Mouse (Mus musculus) hindbrain, postnatal 0 days (tissue): ENCODE data around the gene Thoc6. TPM values are rescaled to one million over a fixed set of nuclear protein-coding genes. Genes with fewer than 3 reads are reported as not detected.

Experiments used
- ATAC-seq: fragments of 200-750 bp; cut with Nextera tagmentation; 2 replicates; pipeline ENCODE4 v1.8.0; 2017; ENCODE audit warnings: mild to moderate bottlenecking, moderate TSS enrichment, moderate library complexity
- DNase-seq: peaks from one replicate; pipeline ENCODE4 v3.0.0-alpha.2; 2015; ENCODE audit warnings: low spot score
- H3K27ac ChIP-seq: fragments of 300-500 bp; sonication (generic); 2 replicates; pipeline ENCODE4 v1.5.1; 2014; ENCODE audit warnings: mild to moderate bottlenecking
- H3K27me3 ChIP-seq: fragments of 300-500 bp; sonication (generic); 2 replicates; pipeline ENCODE4 v1.6.1; 2014; ENCODE audit warnings: low read length, mixed read lengths; ENCODE audit not compliant: insufficient read depth
- H3K36me3 ChIP-seq: fragments of 300-500 bp; sonication (generic); 2 replicates; pipeline ENCODE4 v1.6.1; 2014; ENCODE audit warnings: low read length, mixed read lengths; ENCODE audit not compliant: insufficient read depth
- H3K4me1 ChIP-seq: fragments of 300-500 bp; sonication (generic); 2 replicates; pipeline ENCODE4 v1.6.1; 2014; ENCODE audit warnings: antibody characterized with exemption, low read length, mixed read lengths; ENCODE audit not compliant: insufficient read depth
- H3K4me2 ChIP-seq: fragments of 300-500 bp; sonication (generic); 2 replicates; pipeline ENCODE4 v1.6.1; 2014; ENCODE audit warnings: low read depth, mild to moderate bottlenecking, low read length, moderate library complexity, mixed read lengths
- H3K4me3 ChIP-seq: fragments of 300-500 bp; sonication (generic); 2 replicates; pipeline ENCODE4 v1.5.1; 2014; ENCODE audit warnings: low read length
- H3K9ac ChIP-seq: fragments of 300-500 bp; sonication (generic); replicated peaks from 2 replicates; pipeline ENCODE4 v1.6.1; 2014; ENCODE audit warnings: mild to moderate bottlenecking, low read length, moderate library complexity, mixed read lengths
- H3K9me3 ChIP-seq: fragments of 300-500 bp; sonication (generic); 2 replicates; pipeline ENCODE4 v1.6.1; 2016; ENCODE audit warnings: low read length, mixed read lengths
- CTCF ChIP-seq: IDR thresholded peaks from 2 replicates; pipeline ENCODE4 v1.5.1; 2016; ENCODE audit warnings: antibody characterized with exemption, control low read depth, low read depth
- WGBS: fragments of 180-500 bp; shearing (Covaris S2); extraction: QIAGEN DNeasy Blood & Tissue Kit; methylation state at CpG from one replicate; pipeline ENCODE4 v1.1.7; 2014; 5-methylcytosine and 5-hydroxymethylcytosine counted together
- polyA plus RNA-seq: library from polyadenylated mRNA; unstranded; fragments of >200 nt; fragmentation: Nextera tagmentation; extraction: Ambion mirVana; gene quantifications from 2 replicates; pipeline ENCODE4 v1.2.1, GENCODE M21; 2015
- total RNA-seq: library from RNA; depleted of rRNA; stranded (reverse); fragments of >200 nt; gene quantifications from 2 replicates; pipeline ENCODE4 v1.2.3, GENCODE M21; 2014; rRNA removed

The Thoc6 gene
- total RNA-seq, result 16.1 and 28.1 TPM in 2 replicates
- polyA plus RNA-seq, result 28.4 and 29.1 TPM in 2 replicates

- H3K4me2 ChIP-seq, result peak within 1 kb of the TSS; percentile 75
- H3K9me3 ChIP-seq, result no peaks in the 10 kb centered on the region
- under 1% methylated on average over 45 of the region's 45 CpGs for WGBS
- H3K4me3 ChIP-seq, result peak within 1 kb of the TSS; percentile 66
- H3K36me3 ChIP-seq, result 0 out of 2 replicates have a peak, but pooled peaks cover 4% of the 10 kb centered on the region
- peaks cover 3% of the 10 kb centered on the region; the same call in 1 of the 2 replicates for H3K27me3 ChIP-seq
- ATAC-seq (peak; percentile 95), DNase-seq (peak; percentile 98)
- peak; percentile 43; the same call in 1 of the 2 replicates for TF ChIP-seq CTCF
- peaks cover 19% of the 10 kb centered on the region for H3K4me1 ChIP-seq
- H3K27ac ChIP-seq, result peak within 1 kb of the TSS; percentile 82
- peak within 1 kb of the TSS; percentile 63 for H3K9ac ChIP-seq
These were observed at the start of gene Thoc6, which contains the start of gene Hcfc1r1 for GRCm38 (mm10) chr17:23673424-23674073. Thoc6 (minus strand) TSS chr17:23673882. Hcfc1r1 (plus strand) TSS chr17:23673596.

- H3K9me3 ChIP-seq, result no peaks in the 10 kb centered on the region
- ATAC-seq, result no peak
- no peak for TF ChIP-seq CTCF
- no peak within 1 kb of the TSS for H3K4me3 ChIP-seq
- no peak for DNase-seq
- H3K36me3 ChIP-seq, result no peaks in the 10 kb centered on the region
- 73% methylated on average over 7 of the region's 7 CpGs for WGBS
- H3K9ac ChIP-seq, result no peak within 1 kb of the TSS
- 0 out of 2 replicates have a peak, but pooled peaks cover 4% of the 10 kb centered on the region for H3K4me1 ChIP-seq
- H3K4me2 ChIP-seq, result no peak within 1 kb of the TSS
- no peaks in the 10 kb centered on the region for H3K27me3 ChIP-seq
- H3K27ac ChIP-seq, result no peak within 1 kb of the TSS
These were observed 48.9 kb upstream of the Thoc6 start, which contains the start of gene 1520401A03Rik for GRCm38 (mm10) chr17:23722376-23723125. 1520401A03Rik (minus strand) TSS chr17:23722783.

- 75% methylated on average over 2 of the region's 2 CpGs for WGBS
- TF ChIP-seq CTCF, result no peak
- Histone ChIP-seq H3K4me2 (no peak overlapping the region), H3K9me3 (no peaks in the 10 kb centered on the region), H3K4me3 (no peak overlapping the region), H3K9ac (no peak overlapping the region), H3K36me3 (no peaks in the 10 kb centered on the region), H3K27me3 (no peaks in the 10 kb centered on the region), H3K27ac (no peak overlapping the region), H3K4me1 (0 out of 2 replicates have a peak, but pooled peaks cover 4% of the 10 kb centered on the region)
- DNase-seq (no peak), ATAC-seq (no peak)
These were observed 48.2 kb upstream of the Thoc6 start for GRCm38 (mm10) chr17:23721886-23722285.

GRCm38 (mm10) chr17:23719455-23719854 is 45.8 kb upstream of the Thoc6 start:
- no peaks in the 10 kb centered on the region for H3K4me1 ChIP-seq
- no peak for ATAC-seq
- no peak for TF ChIP-seq CTCF
- no peaks in the 10 kb centered on the region for H3K27me3 ChIP-seq
- H3K4me2 ChIP-seq, result no peak overlapping the region
- no peak for DNase-seq
- H3K4me3 ChIP-seq, result no peak overlapping the region
- no peak overlapping the region for H3K9ac ChIP-seq
- WGBS, result 14% methylated on average over 1 of the region's 1 CpGs
- no peak overlapping the region for H3K27ac ChIP-seq
- no peaks in the 10 kb centered on the region for H3K36me3 ChIP-seq
- no peaks in the 10 kb centered on the region for H3K9me3 ChIP-seq

GRCm38 (mm10) chr17:23717003-23717402 is 43.3 kb upstream of the Thoc6 start:
- Histone ChIP-seq H3K9ac (no peak overlapping the region), H3K27ac (no peak overlapping the region), H3K9me3 (no peaks in the 10 kb centered on the region), H3K36me3 (no peaks in the 10 kb centered on the region), H3K4me3 (no peak overlapping the region), H3K27me3 (no peaks in the 10 kb centered on the region), H3K4me1 (no peaks in the 10 kb centered on the region), H3K4me2 (no peak overlapping the region)
- no peak for ATAC-seq
- no peak for TF ChIP-seq CTCF
- no peak for DNase-seq
- 70% methylated on average over 2 of the region's 2 CpGs for WGBS

- no peaks in the 10 kb centered on the region for H3K36me3 ChIP-seq
These were observed 32.5 kb upstream of the Thoc6 start for GRCm38 (mm10) chr17:23706212-23706611.

More at GRCm38 (mm10) chr17:23706212-23706611, 32.5 kb upstream of the Thoc6 start:
- 1% methylated on average over 3 of the region's 3 CpGs for WGBS
- H3K9ac ChIP-seq, result no peak overlapping the region
- H3K4me1 ChIP-seq, result no peaks in the 10 kb centered on the region
- H3K4me2 ChIP-seq, result no peak overlapping the region
- ATAC-seq, result peak; percentile 82
- H3K27me3 ChIP-seq, result no peaks in the 10 kb centered on the region; the same call in 1 of the 2 replicates
- H3K27ac ChIP-seq, result no peak overlapping the region
- peak; percentile 86 for DNase-seq
- TF ChIP-seq CTCF, result peak; percentile 95
- no peak overlapping the region for H3K4me3 ChIP-seq
- no peaks in the 10 kb centered on the region for H3K9me3 ChIP-seq
